Mouse (Mus musculus) spleen, adult 12 weeks (tissue): ENCODE results near the gene Gda.

Source experiments
- DNase-seq: peaks from one replicate; pipeline ENCODE4 v3.0.0; 2022; ENCODE audit warnings: low spot score

Gene Gda

GRCm38 (mm10) chr19:21373073-21373755 is 100.0 kb downstream of the Gda start:
- DNase-seq = peak; percentile 45

- no peak for DNase-seq
Measured at GRCm38 (mm10) chr19:21372395-21373072, 100.7 kb downstream of the Gda start.

GRCm38 (mm10) chr19:21371337-21371736 is 101.9 kb downstream of the Gda start:
- no peak for DNase-seq

- no peak for DNase-seq
Measured at GRCm38 (mm10) chr19:21370782-21371181, 102.5 kb downstream of the Gda start.

GRCm38 (mm10) chr19:21369175-21369574 is 104.1 kb downstream of the Gda start:
- no peak for DNase-seq

DNA sequence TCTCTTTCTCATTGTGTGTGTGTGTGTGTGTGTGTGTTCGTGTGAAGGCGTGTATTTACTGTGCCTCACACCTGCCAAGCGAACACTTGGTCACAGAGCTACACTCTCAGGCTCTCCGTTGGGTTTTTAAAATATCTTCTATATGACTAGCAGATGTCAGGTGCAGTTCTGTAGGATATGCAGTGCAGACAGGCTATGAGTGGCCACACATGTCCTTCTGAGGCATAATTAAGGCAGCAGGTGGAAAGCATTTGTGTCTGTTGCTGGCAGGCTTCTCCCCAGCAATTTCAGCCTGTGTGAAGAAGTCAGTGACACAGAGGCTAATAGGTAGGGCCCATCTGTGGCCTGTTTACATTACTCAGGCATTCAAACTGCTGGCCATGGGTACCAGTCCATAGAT is 104.7 kb downstream of the Gda start:
- DNase-seq = no peak

DNA sequence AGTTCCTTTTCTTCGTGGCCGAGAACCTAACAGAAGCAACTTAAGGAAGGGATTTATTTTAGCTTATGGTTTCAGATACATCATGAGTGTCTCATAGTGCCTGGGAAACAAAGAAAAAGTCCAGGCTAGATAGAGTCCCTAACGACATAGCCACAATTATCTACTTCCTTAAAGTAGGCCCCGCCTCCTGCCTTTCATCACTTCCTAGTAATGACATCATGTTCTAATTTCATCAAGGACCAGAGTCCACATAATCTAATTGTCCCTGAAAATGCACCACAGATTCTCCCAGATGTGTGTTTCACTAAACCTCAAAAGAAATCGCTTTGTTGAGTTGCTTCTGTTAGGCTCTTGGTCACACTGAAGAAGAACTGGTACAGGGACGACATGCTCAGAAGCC is 115.5 kb downstream of the Gda start:
- DNase-seq = no peak

- DNase-seq = no peak
Measured at GRCm38 (mm10) chr19:21349634-21350033, 123.6 kb downstream of the Gda start.

DNA sequence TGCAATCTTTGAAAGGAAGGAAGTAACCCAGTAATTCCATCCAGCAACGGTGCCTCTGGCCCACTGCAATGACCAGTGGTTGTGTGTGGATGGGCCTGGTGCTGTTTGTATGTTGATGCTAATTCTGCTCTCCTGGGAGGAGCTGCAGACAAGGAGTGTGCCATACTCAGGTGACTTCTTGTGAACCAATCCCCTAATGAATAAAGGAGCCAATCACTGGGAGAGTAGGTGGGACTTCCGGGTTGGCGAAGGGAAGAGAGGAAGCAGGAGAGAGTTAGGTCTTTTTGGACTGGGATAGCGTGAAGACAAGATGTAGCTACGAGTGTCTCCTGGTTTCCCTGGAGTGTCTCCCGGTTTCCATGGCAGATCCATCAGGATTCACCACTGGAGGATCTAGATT is 126.6 kb downstream of the Gda start:
- DNase-seq = no peak
